Mouse (Mus musculus) T-helper 17 cell (primary cell): Measurements from ENCODE around the gene Psmd2.

Experiments
- in situ Hi-C, 2 experiments: fragments of 300-600 bp; cut with MboI, MseI; formaldehyde crosslinking; loops; 1 replicate in 1 of 2; 2 replicates in 1 of 2; pipeline ENCODE4 v1.15.1; 2025; ENCODE audit warnings: high pct_unique_total_duplicates in 2 of 2

Gene Psmd2

GRCm38 (mm10) chr16:20699266-20699665 lies 47.8 kb downstream of the Psmd2 start:
- in situ Hi-C loops: loop anchor here in 1 of 2 experiments (25.0 kb wide), 1 partner anchor 1538 kb away; no protein-coding TSS in a partner anchor

DNA sequence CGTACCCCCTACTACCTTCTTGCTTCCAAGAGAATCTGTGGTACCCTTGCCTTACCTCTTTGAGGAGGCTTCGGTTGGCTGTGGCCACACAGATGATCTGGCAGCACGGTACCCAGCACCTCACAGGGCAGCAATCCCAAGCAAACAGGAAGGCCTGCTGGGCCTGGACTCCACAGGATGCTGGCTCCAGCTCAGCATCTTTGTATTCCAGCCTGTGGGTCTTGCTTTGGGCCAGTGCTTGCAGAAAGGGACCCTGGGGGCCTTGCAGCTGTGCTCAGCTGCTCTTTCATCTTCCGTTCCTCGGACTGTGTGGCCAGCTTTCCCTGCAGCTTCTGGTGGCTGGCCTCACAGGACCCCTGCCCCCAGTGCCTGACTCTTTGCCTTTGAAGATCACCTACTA lies 48.6 kb downstream of the Psmd2 start:
- in situ Hi-C loops: no loop called here

DNA sequence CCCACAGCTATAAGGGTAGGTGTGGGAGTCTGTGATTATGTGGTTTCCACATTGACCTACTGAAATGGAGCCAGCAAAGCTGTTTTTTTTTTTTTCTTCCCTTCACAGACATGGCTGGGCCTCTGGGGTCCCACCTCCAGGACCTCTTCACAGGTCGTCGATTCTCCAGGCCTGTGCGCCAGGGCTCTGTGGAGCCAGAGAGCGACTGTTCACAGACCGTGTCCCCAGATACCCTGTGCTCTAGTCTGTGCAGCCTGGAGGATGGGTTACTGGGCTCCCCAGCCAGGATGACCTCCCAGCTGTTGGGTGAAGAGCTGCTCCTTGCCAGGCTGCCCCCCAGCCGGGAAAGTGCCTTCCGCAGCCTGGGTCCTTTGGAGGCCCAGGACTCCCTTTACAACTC lies 49.9 kb downstream of the Psmd2 start:
- in situ Hi-C loops: no loop called here

- in situ Hi-C loops: no loop called here
Observed at GRCm38 (mm10) chr16:20701729-20702521, 50.5 kb downstream of the Psmd2 start.

DNA sequence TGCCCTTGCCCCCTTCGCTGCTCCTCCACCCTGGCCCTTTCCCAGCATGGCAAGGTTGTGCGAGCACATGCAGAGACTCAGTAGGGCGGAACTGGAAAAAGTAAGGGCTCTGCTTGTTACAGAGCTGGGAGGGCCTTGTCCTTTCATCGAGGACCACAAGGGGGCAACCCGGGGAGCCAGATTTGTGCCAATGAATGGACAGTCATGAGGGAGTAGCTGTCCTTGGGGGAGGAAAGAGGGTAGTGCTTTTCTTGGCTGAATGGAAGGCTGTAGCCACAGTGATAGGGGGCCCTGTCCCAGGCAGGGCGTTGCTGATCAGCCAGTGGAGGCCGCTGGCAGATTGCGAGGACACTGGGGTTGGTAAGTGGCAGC lies 51.1 kb downstream of the Psmd2 start:
- in situ Hi-C loops: no loop called here

DNA sequence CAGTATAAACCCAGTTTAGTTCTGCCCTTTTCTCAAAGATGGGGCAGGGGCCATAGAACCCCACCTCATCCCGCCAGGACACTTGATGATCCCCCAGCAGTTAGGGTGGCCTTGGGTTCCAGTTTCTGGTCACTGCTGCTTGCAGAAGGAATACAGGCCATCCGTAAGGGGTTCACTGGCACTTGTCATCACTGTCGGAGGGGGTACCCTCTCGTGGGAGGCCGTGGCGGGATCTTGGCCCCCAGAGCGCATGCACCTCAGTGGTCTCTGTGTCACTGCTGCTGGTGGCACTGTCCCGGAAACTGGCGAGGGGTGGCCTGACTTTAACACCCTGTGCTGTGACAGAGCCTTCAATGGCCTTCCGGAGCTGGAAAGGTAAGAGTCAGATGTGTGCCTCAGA lies 51.6 kb downstream of the Psmd2 start:
- in situ Hi-C loops: no loop called here

GRCm38 (mm10) chr16:20703699-20704400 lies 52.4 kb downstream of the Psmd2 start:
- in situ Hi-C loops: no loop called here

GRCm38 (mm10) chr16:20705786-20706185 lies 54.3 kb downstream of the Psmd2 start:
- in situ Hi-C loops: no loop called here

GRCm38 (mm10) chr16:20706407-20707055 lies 55.1 kb downstream of the Psmd2 start:
- in situ Hi-C loops: no loop called here

DNA sequence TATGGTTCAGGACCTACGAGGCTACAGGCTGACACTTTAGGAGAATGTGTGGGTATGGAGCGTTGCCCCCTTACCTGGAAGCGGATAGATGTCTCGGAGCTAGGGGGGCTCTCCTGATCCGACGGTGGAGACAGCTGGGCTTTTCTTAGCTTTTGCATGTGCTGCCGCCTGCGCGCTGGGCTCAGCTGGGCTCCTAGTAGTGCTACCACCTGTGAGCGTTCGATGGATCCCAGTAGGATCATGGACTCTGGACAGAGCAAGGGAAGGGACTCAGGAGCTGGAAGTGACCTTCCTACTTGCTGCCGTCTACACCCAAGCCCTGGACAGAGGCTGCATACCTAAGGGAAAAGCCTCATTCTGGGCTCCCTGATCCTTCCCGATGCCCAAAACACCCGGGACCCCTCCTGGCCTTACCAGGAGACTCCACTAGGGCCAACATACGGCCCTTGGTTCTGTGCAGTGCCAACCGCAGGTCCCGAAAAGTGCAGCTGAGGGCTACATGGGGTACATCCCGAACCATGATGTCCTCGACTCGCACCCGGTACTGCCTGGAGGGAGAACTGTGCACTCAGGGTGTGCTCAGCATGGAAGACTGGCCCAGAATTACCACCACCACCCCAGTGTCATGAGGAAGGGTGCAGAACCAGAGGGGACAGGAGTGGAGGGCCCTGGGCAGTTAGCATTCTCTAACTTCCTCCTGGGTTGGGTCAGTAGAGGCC lies 56.9 kb downstream of the Psmd2 start:
- in situ Hi-C loops: no loop called here

DNA sequence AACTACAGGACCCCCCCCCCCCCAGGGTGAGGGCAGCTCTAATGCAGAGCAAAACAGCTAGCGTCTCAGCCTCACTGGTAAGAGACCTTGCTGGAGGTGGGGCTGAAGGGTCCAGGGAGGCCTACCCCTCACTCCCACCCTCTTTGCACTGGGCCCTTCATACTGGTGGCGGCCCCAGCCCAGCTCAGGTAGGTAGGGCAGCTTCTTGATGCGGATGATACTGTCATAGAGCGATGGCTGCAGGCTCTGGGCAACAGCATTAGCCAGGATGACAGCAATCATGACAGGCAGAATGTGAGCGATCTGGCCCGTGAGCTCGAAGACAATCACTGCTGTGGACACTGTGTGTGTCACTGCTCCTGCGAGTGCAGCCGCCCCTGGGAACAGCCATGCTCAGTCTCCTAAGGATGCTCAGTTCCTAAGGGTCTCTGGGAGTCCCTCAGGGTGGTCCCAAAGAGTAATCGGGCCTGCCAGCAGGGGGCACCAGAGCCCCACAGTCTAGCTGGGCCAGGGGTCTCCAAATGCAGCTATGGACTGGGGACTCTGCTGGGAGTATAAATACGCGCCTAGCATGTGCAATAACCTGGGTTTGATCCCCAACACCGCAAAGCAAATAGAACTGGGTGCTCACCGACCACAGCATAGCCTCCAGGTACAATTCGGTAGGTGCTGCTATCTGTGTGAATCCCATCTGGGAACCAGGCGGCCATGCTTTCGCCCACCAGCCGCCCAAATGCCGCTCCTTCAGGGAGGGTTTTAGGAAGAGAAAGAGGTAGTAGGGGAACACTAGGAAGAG lies 57.7 kb downstream of the Psmd2 start:
- in situ Hi-C loops: no loop called here

DNA sequence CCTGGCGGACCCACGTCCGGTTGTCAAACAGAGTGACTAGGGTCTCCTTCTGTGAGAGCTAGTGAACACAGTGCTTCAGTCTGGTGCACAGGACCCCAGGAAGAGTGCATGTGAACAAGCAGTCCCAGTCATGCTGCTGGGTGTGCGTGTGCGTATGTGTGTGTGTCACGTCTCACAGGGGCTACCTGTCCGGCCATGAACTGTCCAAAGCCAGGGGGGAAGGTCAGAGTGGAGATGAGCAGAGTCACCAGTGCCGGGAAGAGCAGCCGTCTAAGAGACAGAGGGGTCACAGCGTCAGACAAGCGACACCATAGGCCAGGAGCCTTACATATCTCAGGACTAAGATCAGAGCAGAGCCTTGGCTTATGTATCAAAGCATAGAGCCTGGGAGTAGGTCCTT lies 58.9 kb downstream of the Psmd2 start:
- in situ Hi-C loops: no loop called here

GRCm38 (mm10) chr16:20710810-20711209 lies 59.4 kb downstream of the Psmd2 start:
- in situ Hi-C loops: no loop called here

- in situ Hi-C loops: no loop called here
Observed at GRCm38 (mm10) chr16:20712190-20712589, 60.7 kb downstream of the Psmd2 start.

GRCm38 (mm10) chr16:20712889-20713288 lies 61.4 kb downstream of the Psmd2 start:
- in situ Hi-C loops: no loop called here
